28 mouse cellular contexts compared by ENCODE assay signal in genomic region chrX:67829729-67830128, GRCm38 (mm10).
"Had no signal": no experiment of that assay in that cellular context is flagged by ENCODE, and none has a peak within 500 bp of the region (broad histone marks: within the 10 kb centered on the region; RNA-seq: fewer than 3 reads in every experiment).

No protein-coding gene starts in this region.

- ATAC-seq: forebrain, embryonic 13.5 days; forebrain, embryonic 14.5 days; forebrain, embryonic 15.5 days; forebrain, embryonic 16.5 days; forebrain, postnatal 0 days had no signal

- H3K4me1 ChIP-seq: embryonic facial prominence, embryonic 10.5 days; embryonic facial prominence, embryonic 12.5 days; embryonic facial prominence, embryonic 13.5 days; embryonic facial prominence, embryonic 15.5 days; forebrain, embryonic 10.5 days; forebrain, embryonic 12.5 days; forebrain, embryonic 13.5 days; forebrain, embryonic 15.5 days had no signal

- H3K36me3 ChIP-seq: embryonic facial prominence, embryonic 10.5 days; embryonic facial prominence, embryonic 12.5 days; embryonic facial prominence, embryonic 13.5 days; embryonic facial prominence, embryonic 15.5 days; forebrain, embryonic 10.5 days; forebrain, embryonic 12.5 days; forebrain, embryonic 15.5 days had no signal

- H3K9ac ChIP-seq: embryonic facial prominence, embryonic 12.5 days; embryonic facial prominence, embryonic 13.5 days; embryonic facial prominence, embryonic 15.5 days; forebrain, embryonic 12.5 days; forebrain, embryonic 13.5 days; forebrain, embryonic 15.5 days; forebrain, postnatal 0 days had no signal

- DNase-seq: cerebellum, adult 2 months; cerebellum, adult 8-10 months; cerebellum, adult 9-10 months; cerebellum, adult 9-11 months; cerebellum, postnatal 10 days; cerebellum, postnatal 14 days; cerebellum, postnatal 25 days; cerebellum, postnatal 36 days; embryo, embryonic 11 days; forebrain, postnatal 0 days; gastrocnemius, adult 2 months; gastrocnemius, postnatal 10 days; gastrocnemius, postnatal 14 days; gastrocnemius, postnatal 25 days; gastrocnemius, postnatal 36 days; heart, adult 11 months; heart, adult 18-20 months had no signal

- H3K27me3 ChIP-seq: embryonic facial prominence, embryonic 12.5 days; embryonic facial prominence, embryonic 13.5 days; embryonic facial prominence, embryonic 15.5 days; forebrain, embryonic 12.5 days; forebrain, embryonic 13.5 days; forebrain, embryonic 15.5 days had no signal

- H3K27ac ChIP-seq: embryonic facial prominence, embryonic 10.5 days; embryonic facial prominence, embryonic 12.5 days; embryonic facial prominence, embryonic 13.5 days; embryonic facial prominence, embryonic 15.5 days; forebrain, embryonic 10.5 days; forebrain, embryonic 12.5 days; forebrain, embryonic 13.5 days; forebrain, embryonic 15.5 days; gastrocnemius, adult 2 months had no signal

- H3K9me3 ChIP-seq: embryonic facial prominence, embryonic 10.5 days; embryonic facial prominence, embryonic 12.5 days; embryonic facial prominence, embryonic 13.5 days; embryonic facial prominence, embryonic 15.5 days; forebrain, embryonic 10.5 days; forebrain, embryonic 12.5 days; forebrain, embryonic 13.5 days; forebrain, embryonic 15.5 days had no signal

- H3K4me3 ChIP-seq: embryonic facial prominence, embryonic 10.5 days; embryonic facial prominence, embryonic 12.5 days; embryonic facial prominence, embryonic 13.5 days; embryonic facial prominence, embryonic 15.5 days; erythroblast, embryonic 14.5 days; forebrain, embryonic 10.5 days; forebrain, embryonic 12.5 days; forebrain, embryonic 13.5 days; forebrain, embryonic 15.5 days; gastrocnemius, adult 2 months had no signal

- H3K4me2 ChIP-seq: embryonic facial prominence, embryonic 12.5 days; embryonic facial prominence, embryonic 13.5 days; embryonic facial prominence, embryonic 15.5 days; forebrain, embryonic 12.5 days; forebrain, embryonic 13.5 days; forebrain, embryonic 15.5 days had no signal
